ENCODE assay signal across 15 mouse cellular contexts in the genomic region with DNA sequence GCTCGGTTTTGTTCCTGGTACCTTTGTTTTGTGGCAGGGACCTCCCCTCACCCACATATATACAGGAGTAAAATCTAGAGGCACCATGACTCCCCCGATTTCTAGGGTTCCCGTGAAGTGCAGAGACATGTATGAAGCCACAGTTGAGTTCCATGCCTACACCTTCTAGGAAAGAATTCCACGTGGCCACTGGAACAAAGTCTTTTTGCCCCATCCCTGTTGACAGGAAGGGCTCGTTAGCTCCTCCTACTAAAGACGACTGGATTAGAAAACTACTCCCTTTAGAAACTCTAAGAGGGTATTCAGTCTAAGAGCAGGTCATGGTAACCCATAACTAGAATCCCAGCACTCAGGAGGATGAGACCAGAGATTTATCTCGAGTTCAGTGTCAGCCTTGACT. TPM values are rescaled to one million over a fixed set of nuclear protein-coding genes. Genes with fewer than 3 reads are reported as not detected.
DNase-seq lines count a peak whose midpoint lies in the region; ATAC-seq and TF ChIP-seq lines count a peak whose summit lies in the region.
"Had no signal": no experiment of that assay in that cellular context is flagged by ENCODE, and none has a peak within 500 bp of the region (broad histone marks: within the 10 kb centered on the region; RNA-seq: fewer than 3 reads in every experiment).

No protein-coding gene starts in this region.

- no peak overlapping the region for H3K27ac ChIP-seq in heart, embryonic 15.5 days
- H3K27ac ChIP-seq in heart, adult 2 months, result no peak overlapping the region
- peak overlapping the region; percentile 82 for H3K27ac ChIP-seq in ES-Bruce4 (ENCODE audit: insufficient read depth, low read length)
- no peak overlapping the region for H3K27ac ChIP-seq in forebrain, embryonic 13.5 days
- H3K27ac ChIP-seq in liver, embryonic 16.5 days (ENCODE audit: low read length), result no peak overlapping the region

- WGBS in heart, embryonic 15.5 days, result 31% methylated on average over 7 of the region's 7 CpGs
- 36% methylated on average over 7 of the region's 7 CpGs for WGBS in heart, adult 2 months
- WGBS in forebrain, embryonic 13.5 days, result 30% methylated on average over 7 of the region's 7 CpGs
- WGBS in liver, embryonic 16.5 days (ENCODE audit: insufficient replicate concordance), result 24% methylated on average over 7 of the region's 7 CpGs

- peaks cover 7% of the 10 kb centered on the region; the same call in 1 of the 2 replicates for H3K4me1 ChIP-seq in heart, embryonic 15.5 days (replicated peaks)
- H3K4me1 ChIP-seq in heart, adult 2 months (ENCODE audit: control insufficient read depth, insufficient read depth, low read length), result no peaks in the 10 kb centered on the region
- no peaks in the 10 kb centered on the region for H3K4me1 ChIP-seq in ES-Bruce4 (ENCODE audit: control insufficient read depth, insufficient read depth, low read length)
- H3K4me1 ChIP-seq in forebrain, embryonic 13.5 days, result 0 out of 2 replicates have a peak, but pooled peaks cover 3% of the 10 kb centered on the region
- no peaks in the 10 kb centered on the region for H3K4me1 ChIP-seq in liver, embryonic 16.5 days (ENCODE audit: control insufficient read depth, low read depth, low read length)

- TF ChIP-seq CTCF in heart, adult 2 months (IDR thresholded peaks at IDR 0.05), result no peak
- TF ChIP-seq CTCF in ES-Bruce4 (IDR thresholded peaks at IDR 0.05; ENCODE audit: low read depth, low read length), result no peak

- peak overlapping the region; percentile 49; the same call in 1 of the 2 replicates for H3K4me2 ChIP-seq in heart, embryonic 15.5 days
- H3K4me2 ChIP-seq in forebrain, embryonic 13.5 days, result peak overlapping the region; percentile 34
- H3K4me2 ChIP-seq in liver, embryonic 16.5 days (ENCODE audit: low read depth, low read length), result 0 out of 2 replicates have a peak overlapping the region, but pooled peaks have one; percentile 9

- H3K4me3 ChIP-seq in heart, embryonic 15.5 days, result no peak overlapping the region
- H3K4me3 ChIP-seq in heart, adult 2 months, result no peak overlapping the region
- peak overlapping the region; percentile 85 for H3K4me3 ChIP-seq in ES-Bruce4 (ENCODE audit: low read depth, low read length)
- no peak overlapping the region for H3K4me3 ChIP-seq in forebrain, embryonic 13.5 days
- no peak overlapping the region for H3K4me3 ChIP-seq in liver, embryonic 16.5 days (ENCODE audit: low read depth, low read length)
- H3K4me3 ChIP-seq: megakaryocyte, embryonic 14.5 days had no signal

- no peaks in the 10 kb centered on the region for H3K36me3 ChIP-seq in heart, embryonic 15.5 days
- H3K36me3 ChIP-seq in heart, adult 2 months (ENCODE audit: control insufficient read depth, insufficient read depth, low read length), result no peaks in the 10 kb centered on the region
- no peaks in the 10 kb centered on the region for H3K36me3 ChIP-seq in ES-Bruce4 (ENCODE audit: control insufficient read depth, insufficient read depth, low read length, poor library complexity, severe bottlenecking)
- H3K36me3 ChIP-seq in forebrain, embryonic 13.5 days (ENCODE audit: poor library complexity, severe bottlenecking), result no peaks in the 10 kb centered on the region
- H3K36me3 ChIP-seq in liver, embryonic 16.5 days (ENCODE audit: control insufficient read depth, insufficient read depth), result no peaks in the 10 kb centered on the region
- H3K36me3 ChIP-seq: G1E had no signal

- intact Hi-C loops in heart, adult 2 months (cut with DNase I), result no loop called here
- intact Hi-C loops in left cerebral cortex, postnatal 25 days (cut with DNase I), result no loop called here

- H3K27me3 ChIP-seq in heart, embryonic 15.5 days, result no peaks in the 10 kb centered on the region
- H3K27me3 ChIP-seq in heart, adult 2 months (ENCODE audit: control insufficient read depth, insufficient read depth, low read length), result no peaks in the 10 kb centered on the region
- no peaks in the 10 kb centered on the region for H3K27me3 ChIP-seq in ES-Bruce4 (ENCODE audit: control insufficient read depth, insufficient read depth, low read length, poor library complexity, severe bottlenecking)
- H3K27me3 ChIP-seq in forebrain, embryonic 13.5 days, result no peaks in the 10 kb centered on the region
- H3K27me3 ChIP-seq in liver, embryonic 16.5 days (ENCODE audit: control insufficient read depth, insufficient read depth, low read depth, low read length), result no peaks in the 10 kb centered on the region

- no peak for ATAC-seq in heart, embryonic 15.5 days (replicated peaks; ENCODE audit: insufficient number of reproducible peaks, insufficient read depth, low FRiP score, low read depth)
- ATAC-seq in forebrain, embryonic 13.5 days, result no peak
- ATAC-seq in liver, embryonic 16.5 days (ENCODE audit: low read depth), result no peak

- TF ChIP-seq EP300 in heart, adult 2 months (IDR thresholded peaks at IDR 0.05; ENCODE audit: insufficient read depth, low read depth, low read length), result no peak
- no peak for TF ChIP-seq EP300 in ES-Bruce4 (IDR thresholded peaks at IDR 0.05; ENCODE audit: insufficient read depth, low read depth, low read length)

- TF ChIP-seq POLR2A in heart, adult 2 months (IDR thresholded peaks at IDR 0.05; ENCODE audit: insufficient read depth, low read depth, low read length), result no peak
- TF ChIP-seq POLR2A in ES-Bruce4 (IDR thresholded peaks at IDR 0.05; ENCODE audit: insufficient read depth, low read length), result no peak

- no peaks in the 10 kb centered on the region for H3K9me3 ChIP-seq in heart, embryonic 15.5 days (replicated peaks)
- H3K9me3 ChIP-seq in ES-Bruce4 (replicated peaks; ENCODE audit: control insufficient read depth, insufficient read depth, low read length, poor library complexity, severe bottlenecking), result no peaks in the 10 kb centered on the region
- no peaks in the 10 kb centered on the region for H3K9me3 ChIP-seq in forebrain, embryonic 13.5 days (replicated peaks)
- no peaks in the 10 kb centered on the region for H3K9me3 ChIP-seq in liver, embryonic 16.5 days (replicated peaks; ENCODE audit: control insufficient read depth, low read length)
- H3K9me3 ChIP-seq: G1E; megakaryocyte, embryonic 14.5 days had no signal

- no peaks in the 10 kb centered on the region for H3K79me2 ChIP-seq in heart, adult 2 months (replicated peaks; ENCODE audit: control insufficient read depth, insufficient read depth, low read length)

- DNase-seq in heart, adult 2 months, result no peak
- no peak for DNase-seq in left cerebral cortex, postnatal 25 days (ENCODE audit: low spot score in 2 of 2)
- DNase-seq in B cell, adult 2 months, result no peak
- DNase-seq: heart, postnatal 36 days; kidney, adult 9 months had no signal

- H3K9ac ChIP-seq in heart, embryonic 15.5 days, result no peak overlapping the region
- no peak overlapping the region for H3K9ac ChIP-seq in heart, adult 2 months (ENCODE audit: low read depth, low read length)
- peak overlapping the region; percentile 53 for H3K9ac ChIP-seq in ES-Bruce4 (ENCODE audit: low read depth, poor library complexity, severe bottlenecking)
- H3K9ac ChIP-seq in forebrain, embryonic 13.5 days, result no peak overlapping the region
- H3K9ac ChIP-seq in liver, embryonic 16.5 days (ENCODE audit: low read depth, low read length), result no peak overlapping the region

RNA-seq across cellular contexts. Expression of a gene that starts 1.8 kb away (rescaled TPM):
- 53.7 and 56.1 TPM in 2 replicates for polyA plus RNA-seq in heart, embryonic 15.5 days (2015; fragmentation: Nextera tagmentation; extraction: Ambion mirVana)
- total RNA-seq in heart, adult 2 months (2021), result 10 to 100 TPM; 23.5 to 23.9 TPM
- polyA plus RNA-seq in heart, adult 2 months (2012; rRNA removed), result 33.0 and 52.8 TPM in 2 replicates
- polyA plus RNA-seq in ES-Bruce4 (2011; ENCODE audit: insufficient read depth, insufficient read length, low read depth, missing spikeins), result 3.3 and 6.5 TPM in 2 replicates
- polyA plus RNA-seq in forebrain, embryonic 13.5 days (2015; fragmentation: Nextera tagmentation; extraction: Ambion mirVana), result 36.2 and 37.9 TPM in 2 replicates
- polyA plus RNA-seq in liver, embryonic 16.5 days (2015; fragmentation: Nextera tagmentation; extraction: Ambion mirVana), result 1.3 and 1.7 TPM in 2 replicates
- total RNA-seq in left cerebral cortex, postnatal 25 days (2021), result 100 to 1,000 TPM; 151 to 154 TPM
- polyA plus RNA-seq: G1E had no signal

RNA-seq across cellular contexts. Expression of a gene that starts 43.3 kb away (rescaled TPM):
- polyA plus RNA-seq in heart, embryonic 15.5 days (2015; fragmentation: Nextera tagmentation; extraction: Ambion mirVana), result not detected in 2 replicates
- total RNA-seq in heart, adult 2 months (2021), result not detected
- 0.15 TPM in 1 of 2 replicates, not detected in the other for polyA plus RNA-seq in heart, adult 2 months (2012; rRNA removed)
- polyA plus RNA-seq in ES-Bruce4 (2011; ENCODE audit: insufficient read depth, insufficient read length, low read depth, missing spikeins), result not detected in 2 replicates
- polyA plus RNA-seq in forebrain, embryonic 13.5 days (2015; fragmentation: Nextera tagmentation; extraction: Ambion mirVana), result not detected in 2 replicates
- polyA plus RNA-seq in liver, embryonic 16.5 days (2015; fragmentation: Nextera tagmentation; extraction: Ambion mirVana), result not detected in 2 replicates
- not detected for total RNA-seq in left cerebral cortex, postnatal 25 days (2021)
- total RNA-seq: heart, postnatal 36 days; liver, adult 2 months had no signal
- polyA plus RNA-seq: embryonic facial prominence, embryonic 14.5 days; G1E; liver, adult 2 months; spleen, adult 2 months; thymus, postnatal 0 days had no signal
